Mouse (Mus musculus): ENCODE measurements around the gene Acod1.
A peak's percentile ranks its signal among the peaks of the same experiment; 100 is the strongest.

Acod1 gene

DNA sequence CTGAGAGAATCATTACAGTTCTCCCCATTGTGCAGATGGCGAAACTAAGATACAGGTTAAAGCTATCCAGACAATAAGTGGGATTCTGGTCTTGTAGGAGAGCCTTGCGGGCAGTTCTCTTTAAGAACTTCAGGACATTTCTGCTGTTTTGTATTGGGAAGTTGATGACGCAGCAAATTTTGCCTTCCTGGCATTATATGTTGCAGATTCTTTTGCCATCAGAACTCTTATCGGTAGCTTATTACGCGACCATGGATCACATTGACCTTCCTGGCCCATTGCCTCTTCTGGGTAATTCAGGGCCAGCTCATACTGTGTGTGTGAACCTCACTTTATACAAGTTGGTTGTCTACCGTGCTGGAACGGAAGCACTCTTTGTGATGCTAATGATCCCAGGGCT, 27.0 kb downstream of the Acod1 start:
- DNase-seq, result no peak

DNA sequence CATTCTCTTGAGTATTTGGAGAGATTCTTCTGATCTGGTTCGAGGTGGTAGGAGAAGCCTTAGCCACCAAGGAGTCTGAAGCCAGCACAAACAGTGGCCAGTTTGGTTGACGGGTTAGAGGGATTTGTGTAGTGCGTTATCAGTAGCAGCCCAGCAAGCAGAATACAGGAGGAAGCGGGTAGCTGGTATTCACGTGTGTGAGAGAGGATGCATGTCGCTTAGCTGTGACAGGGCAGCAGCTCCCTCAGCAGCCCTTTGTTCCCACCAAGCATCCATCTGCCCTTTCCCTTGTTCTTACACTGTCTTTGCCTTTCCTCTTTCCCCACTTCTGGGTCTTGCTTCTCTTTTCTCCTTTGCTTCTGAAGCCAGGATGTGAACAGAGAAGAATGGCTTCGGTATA, 28.4 kb downstream of the Acod1 start:
- DNase-seq, result no peak

DNA sequence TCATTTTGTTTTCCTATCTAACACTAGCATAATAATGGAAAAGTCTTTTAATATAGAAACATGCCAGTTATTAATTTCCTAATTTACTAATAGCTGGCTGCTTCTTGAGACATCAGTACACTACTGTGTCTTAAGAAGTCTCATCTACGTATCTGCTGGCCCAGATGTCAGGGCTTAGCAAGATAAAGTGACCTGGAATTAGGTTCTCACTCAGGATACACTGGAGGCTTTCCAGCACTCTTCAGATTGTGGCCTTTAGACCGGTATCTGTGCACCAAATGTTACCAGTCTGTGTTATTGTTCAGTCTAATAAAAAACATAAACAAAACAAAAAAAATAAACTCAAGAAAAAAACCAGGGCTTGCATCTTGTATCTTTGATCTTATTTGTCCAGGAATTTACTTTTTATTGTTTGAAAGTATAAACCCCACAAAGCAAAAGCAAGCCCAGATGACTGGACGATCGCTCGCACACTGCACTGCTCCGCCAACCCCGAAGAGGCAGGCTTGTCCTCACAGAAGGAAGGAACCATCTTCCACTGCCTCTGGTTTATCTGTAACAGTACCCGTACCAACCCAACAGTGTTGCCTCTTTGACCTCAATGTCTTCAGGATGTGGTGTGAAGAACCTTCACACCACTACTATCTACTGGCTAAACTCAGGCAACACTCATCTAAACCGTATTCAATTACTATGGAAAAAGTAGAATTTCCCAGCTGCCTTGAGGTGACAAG, 30.7 kb downstream of the Acod1 start:
- DNase-seq, result no peak

DNA sequence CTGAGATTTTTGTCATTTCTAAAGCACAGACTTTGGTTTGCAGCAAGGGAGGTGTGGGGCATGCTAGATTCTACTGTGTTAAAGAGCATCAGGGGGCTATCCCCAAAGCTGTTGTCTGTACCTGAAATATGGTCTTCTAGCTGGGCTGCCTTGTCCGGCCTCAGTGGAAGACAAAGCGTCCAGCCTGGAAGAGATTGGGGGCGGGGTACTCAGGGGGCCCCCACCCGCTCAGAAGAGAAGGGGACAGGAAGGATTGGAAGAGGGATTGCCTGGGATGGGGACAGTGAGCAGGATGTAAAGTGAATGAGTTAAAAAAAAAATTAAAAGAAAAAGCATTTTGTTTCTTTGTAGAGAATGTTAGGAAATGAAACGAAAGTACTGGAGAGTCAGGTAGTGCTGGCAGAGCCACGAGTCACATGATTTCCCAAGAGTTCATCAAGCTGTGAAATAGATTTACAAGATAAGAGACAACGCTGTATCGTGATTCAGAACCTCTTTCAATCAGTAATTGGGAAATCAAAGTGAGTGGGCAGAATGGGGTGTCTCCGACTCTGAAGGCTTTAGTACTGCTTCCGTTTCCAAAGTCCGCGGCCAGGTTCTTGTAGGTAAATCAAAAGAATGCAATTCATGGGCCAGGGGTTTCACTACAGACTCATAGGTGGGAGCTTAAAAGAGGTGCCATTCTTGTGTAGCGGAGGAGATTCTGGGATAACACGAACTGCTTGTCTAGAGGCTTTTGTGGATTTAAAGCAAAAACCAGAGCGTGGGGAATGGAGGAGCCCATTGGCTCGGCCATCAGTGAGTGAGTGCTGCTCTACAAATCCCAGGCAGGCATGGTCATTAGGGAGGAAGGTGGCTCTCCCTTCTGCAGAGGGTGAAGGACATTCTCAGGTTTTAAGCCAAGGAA, 31.5 kb downstream of the Acod1 start:
- no peak for DNase-seq

DNA sequence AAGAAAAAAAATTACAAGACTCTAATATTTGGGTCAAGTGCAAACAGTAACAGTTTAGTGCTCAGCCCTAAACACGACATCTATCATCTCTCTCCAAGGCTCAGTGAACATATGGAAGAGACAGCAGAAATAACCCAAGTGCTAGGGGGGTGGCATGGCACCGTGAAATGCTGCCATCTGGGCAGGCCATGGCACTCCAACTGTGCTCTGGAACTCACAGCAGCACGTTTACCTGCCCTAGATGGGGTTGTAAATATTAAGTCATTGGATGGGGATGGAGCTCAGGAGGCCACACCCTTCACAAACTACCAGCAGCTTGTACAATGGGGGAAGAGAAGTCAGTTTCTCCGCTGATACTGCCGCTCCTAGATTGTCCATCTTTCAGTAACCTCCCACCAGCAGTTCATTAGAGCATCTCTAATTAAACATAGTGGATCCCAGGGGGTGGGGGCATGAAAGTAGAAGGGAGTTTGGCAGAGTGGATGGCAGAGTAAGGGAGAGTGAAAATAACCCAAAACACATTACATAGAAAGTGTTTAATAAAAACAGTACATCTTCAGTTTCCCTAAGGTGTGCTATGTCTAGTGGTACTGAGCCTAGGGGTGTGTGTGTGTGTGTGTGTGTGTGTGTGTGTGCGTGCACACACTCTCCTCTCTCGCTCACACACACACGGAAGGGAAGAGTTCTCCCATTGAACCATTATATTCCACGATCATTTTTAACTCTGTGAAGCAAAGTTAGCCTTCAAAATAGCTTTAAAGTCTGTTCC, 32.6 kb downstream of the Acod1 start:
- no peak for DNase-seq

DNA sequence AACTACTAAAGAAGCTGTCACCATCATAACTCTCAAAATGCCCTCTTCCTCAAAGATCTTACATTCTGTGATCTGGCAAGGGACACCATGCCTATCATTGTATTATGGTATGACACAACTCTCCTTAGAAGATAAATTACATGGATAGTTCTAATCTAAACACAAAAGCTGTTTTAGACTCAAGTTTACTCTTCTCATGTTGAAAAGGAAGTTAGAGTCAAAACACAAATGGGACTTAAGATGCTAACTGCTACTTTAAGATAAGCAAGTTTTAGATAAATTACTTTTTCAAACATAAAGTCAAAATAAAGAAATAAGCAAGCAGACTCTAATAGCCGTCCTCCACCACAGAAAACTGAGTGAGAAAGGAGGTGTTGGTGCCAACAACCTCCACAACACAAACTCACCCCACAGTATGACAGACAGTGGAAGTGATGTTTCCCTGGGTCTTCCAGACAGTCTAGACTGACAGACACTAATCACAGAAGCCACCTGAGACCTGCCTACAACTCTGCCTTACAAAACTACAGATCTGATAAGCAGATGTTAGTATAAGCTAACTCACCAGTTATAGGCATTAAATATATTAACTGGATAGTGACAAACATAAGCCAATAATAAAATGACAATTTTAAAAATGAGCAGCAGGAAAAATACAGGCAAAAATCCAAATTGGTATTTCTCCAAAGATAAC, 39.2 kb downstream of the Acod1 start:
- no peak for DNase-seq

DNA sequence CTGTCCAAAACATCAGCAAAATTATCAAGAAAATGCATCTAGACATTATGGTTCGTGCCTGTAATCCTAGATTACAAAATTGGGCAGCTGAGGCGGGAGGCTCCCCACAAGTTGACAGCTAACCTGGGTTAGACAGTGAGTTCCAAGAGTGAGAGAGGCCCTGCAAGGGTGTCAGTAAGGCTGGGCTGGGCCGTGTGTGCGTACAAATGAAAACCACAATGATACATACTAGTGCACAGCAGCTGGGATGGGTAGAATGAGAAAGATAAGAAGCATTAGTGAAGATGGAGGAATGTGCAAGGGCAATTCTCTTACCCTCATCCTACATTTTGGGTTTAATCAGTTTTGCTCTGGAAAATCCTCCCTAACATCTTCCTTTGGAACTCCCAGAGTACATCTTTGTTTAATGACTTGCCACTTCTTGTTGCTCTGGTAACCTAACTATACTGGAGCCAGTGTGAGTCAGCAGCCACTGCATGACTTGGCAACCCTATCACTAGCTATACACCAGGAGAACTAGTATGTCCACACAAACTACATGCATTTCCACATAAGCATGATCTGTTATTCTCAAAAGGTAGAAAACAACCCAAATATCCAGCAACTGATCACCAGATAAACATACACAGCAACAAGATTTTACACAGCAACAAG, 40.0 kb downstream of the Acod1 start:
- no peak for DNase-seq

DNA sequence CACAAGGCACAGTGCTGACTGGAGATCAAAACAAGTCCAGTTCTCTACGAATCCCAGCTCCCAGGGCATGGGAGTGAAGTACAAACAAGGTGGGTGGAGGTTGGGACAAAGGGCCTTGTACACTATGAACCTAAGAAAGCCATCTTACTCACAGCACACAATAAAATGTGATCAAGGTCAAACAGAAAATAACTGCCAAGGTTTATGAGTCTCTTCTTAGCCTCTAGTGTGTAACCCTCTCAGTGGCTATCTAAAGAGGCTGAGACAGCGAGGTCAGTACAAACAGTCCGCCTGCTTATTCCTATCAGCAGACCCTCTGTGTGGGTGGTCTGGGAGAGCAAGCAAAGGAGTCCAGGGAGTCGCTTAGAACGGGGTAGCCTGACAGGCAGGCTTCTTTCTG, 41.1 kb downstream of the Acod1 start:
- no peak for DNase-seq

DNA sequence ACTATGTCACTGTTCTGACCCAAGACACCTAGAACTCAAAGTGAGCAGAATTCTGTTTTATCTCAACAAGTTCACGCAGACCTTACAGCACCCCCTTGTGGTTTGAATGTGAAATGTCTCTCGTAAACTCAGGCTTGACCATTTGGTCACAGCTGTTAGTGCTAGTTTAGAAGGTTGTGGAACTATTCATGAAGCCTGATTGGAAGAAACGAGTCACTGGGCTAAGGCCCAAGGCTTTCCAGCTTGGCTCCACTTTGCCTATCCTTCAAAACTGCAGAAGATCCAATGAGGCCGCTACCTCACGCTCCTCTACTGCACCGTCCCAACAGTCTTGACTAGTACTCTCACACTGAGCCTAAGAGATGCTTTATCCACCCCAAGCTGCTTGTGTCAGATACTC, 41.8 kb downstream of the Acod1 start:
- DNase-seq, result peak; percentile 59

DNA sequence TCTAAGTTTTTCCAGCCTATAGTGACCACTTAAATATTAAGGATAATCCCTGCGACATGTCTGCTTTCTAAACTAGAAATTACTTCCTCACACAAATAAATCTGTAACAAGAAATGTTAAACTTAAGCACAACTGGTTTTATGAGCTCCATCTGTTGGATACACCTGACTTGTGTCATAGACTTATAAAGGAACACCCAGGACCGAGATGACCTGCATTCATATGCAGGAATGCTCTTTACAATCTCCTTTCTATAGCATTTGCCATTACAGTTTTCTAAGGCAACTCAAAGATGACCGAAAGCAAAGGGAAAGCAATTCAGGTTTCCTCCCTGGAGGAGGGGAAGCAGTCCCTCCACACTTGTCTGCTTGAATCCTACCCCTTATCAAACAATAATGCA, 46.5 kb downstream of the Acod1 start:
- no peak for DNase-seq

DNA sequence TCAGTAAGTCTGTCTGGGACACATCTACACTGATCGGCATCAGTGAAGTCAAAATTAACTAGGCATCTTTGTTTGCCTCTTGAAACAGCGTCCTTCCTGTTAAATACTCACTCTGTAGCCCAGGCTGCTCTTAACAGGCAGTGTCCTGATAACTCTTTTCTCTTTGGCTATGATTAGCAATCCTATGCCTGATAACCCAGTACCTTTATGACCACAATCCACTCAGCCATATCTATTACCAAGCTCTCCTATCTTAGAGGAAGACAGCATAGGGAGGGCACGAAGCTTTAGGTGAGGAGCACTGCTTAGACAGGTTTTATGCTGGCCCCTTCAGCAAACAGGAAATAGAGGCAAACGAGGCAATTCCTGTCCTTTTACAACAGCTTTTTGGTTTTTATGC, 46.9 kb downstream of the Acod1 start:
- no peak for DNase-seq

DNA sequence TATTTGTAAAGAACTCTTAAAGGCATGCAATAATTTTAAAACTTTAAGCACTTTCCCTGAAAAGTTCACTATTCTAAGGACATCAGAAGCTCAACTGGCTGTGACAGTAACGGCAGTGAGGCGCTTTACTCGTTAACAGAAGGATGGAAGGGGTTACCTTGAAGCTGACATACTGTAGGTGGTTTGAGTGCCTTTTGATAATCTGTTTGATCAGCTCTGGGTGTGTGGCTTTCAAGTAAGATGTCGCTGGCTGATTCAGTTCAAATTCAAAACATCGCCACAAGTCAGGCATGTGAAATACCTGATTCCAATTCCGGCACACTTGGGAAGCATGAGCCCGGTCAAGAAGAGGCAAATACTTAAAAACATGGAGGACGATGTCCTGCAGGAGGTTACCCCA, 48.3 kb downstream of the Acod1 start:
- DNase-seq, result no peak

DNA sequence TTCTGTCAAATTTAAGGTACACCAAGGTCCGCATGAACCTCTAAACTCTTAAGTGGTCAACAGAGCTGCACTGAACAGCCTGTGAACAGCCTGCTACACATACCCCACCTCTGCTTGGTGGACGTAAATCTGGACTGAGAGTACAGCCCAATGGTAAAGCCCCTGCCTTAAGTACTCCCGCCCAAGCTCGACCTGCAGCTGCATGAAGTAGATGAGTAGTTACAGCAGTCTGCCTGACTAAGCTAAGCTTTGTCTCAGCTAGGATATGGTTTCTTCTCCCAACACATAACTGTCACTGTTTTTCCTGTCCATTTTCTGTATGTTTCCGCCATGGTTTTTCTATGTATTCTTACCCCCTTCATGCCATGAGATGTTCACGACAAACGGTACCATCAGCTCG, 49.0 kb downstream of the Acod1 start:
- DNase-seq, result no peak

DNA sequence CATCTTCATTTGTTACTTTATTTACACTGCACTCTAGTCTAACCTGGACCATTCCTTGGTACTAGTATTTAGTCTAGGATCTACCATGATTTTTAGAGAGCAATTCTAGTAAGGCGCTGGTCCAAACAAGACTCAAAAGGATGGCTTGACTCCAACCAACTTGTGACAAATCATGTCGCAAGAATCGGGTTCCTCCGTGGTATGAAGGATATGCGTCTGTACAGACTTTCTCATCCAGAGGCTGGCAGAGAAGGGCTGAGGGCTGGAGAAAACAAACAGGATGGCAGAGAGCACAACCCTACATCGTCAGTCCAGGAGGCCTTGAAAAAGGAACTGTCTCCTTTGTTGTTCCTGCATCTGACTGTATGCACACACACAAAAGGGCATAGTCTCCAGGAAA, 49.8 kb downstream of the Acod1 start:
- no peak for DNase-seq

DNA sequence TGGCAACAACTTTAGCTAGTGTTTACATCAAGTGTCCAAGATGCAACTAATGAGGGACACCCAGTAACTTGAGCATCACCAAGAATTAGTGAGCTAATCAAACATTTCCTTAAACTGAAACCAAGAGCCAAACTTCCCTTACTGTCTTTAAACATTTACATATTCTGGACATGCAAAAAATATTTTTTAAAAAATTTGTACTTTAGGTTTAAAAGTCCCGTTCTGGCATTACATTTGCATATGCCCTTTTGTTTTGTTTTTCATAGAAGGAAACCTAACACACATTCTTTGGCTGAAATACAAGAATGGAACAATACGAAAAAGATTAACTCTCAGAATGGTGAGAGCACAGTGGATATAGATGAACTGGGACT, 51.4 kb downstream of the Acod1 start:
- DNase-seq, result no peak

DNA sequence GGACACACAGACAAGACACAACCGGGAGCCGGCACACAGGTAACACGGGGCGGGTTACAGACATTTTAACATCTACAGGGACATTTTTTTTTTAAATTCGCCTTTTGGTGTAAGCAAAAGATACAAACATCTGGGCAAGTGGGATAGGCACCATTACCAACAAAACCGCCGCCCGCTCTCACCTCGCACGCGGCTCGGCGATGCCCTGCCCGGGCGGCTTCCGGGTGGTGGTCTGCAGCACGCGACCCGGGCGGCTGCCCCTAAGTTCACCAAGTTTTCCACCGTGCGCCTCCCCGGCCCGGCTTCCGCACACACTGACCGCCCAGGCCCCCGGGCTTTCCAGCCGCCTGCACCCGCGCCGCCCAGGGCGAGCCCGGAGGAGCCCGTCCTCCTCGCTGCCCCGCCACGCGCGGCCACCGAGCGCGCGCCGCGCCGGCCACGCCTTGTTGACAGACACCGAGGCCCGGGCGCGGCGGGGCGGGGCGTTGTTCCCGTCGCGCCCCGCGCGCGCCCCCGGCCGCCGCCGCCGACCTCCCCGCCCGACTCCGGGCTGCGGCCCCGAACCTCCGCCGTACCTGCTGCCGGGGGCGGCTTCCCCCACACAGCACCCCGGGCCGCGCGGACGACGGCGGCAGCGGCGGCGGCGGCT, 51.9 kb downstream of the Acod1 start:
- peak; percentile 89 for DNase-seq

DNA sequence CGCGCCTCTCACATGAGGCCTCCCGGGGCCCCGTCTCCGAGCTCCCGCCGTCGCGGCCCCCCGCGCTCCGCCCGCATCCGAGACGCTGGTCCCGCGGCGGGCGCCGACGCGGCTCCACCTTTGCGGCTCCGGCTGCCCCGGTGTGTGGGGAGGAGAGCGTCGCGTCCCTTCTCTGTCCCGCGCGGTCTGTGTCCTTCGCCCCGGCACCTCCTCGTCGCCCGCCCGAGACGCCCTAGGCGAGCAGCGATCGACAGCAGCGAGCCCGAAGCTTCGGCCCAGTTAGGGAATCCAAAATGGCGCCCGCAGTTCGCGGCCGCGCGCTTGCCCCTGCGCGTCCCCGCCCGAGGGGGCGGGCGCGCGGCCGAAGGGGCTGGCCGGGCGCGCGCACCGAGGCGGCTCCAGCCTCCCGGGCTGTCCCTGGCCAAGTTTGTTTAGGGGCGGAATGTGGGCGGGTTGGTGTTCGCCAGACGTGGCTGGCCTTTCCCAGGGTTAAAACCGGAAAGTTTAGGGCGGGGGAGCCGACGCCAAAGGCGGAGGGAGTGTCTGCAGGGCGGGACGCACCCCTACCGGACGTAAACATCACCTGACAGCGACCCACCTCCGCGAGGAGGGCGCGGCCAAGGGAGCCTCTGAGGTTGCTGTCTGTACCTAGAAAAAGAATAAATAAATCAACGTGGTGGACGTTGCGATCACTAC, 52.6 kb downstream of the Acod1 start, which contains the start of gene Fbxl3:
Gene Fbxl3 (minus strand): TSS at position 329 of the 696 bp plus-strand sequence.
- DNase-seq, result peak; percentile 87

DNA sequence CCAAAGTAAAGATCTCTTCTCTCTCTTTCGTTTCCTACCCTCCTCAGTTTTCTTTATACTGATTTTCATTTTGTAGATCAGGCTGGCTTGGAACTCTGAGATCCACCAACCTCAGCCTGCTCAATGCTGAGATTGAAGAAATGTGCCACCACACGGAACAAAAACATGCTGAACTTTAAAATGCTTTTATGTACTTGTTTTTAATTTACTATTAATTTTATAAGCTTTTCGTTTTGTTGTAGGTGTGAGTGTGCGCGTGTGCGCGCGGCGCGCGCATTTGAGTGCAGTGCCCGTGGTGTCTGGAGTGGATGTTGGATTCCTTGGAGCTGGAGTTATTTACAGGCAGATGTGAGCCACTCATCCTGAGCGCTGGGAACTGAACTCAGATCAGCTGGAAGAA, 53.5 kb downstream of the Acod1 start:
- no peak for DNase-seq

DNA sequence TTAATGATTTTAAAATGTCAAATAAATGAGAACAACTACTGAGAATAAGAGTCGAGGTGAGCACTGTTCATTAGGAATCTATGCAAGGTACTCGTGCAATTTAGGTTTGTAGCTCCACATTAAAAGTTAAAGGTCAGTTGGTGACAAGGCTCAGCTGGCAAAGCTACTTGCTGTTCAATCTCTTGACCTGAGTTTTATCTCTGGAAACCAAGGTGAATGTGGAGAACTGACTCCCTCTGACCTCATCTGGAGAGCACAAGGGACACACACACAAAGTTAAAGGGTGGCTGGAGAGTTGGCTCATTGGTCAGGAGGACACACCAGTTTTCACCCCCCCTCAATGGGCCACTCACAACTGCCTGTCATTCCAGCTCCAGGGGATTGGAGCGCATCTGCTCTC, 54.4 kb downstream of the Acod1 start:
- no peak for DNase-seq

DNA sequence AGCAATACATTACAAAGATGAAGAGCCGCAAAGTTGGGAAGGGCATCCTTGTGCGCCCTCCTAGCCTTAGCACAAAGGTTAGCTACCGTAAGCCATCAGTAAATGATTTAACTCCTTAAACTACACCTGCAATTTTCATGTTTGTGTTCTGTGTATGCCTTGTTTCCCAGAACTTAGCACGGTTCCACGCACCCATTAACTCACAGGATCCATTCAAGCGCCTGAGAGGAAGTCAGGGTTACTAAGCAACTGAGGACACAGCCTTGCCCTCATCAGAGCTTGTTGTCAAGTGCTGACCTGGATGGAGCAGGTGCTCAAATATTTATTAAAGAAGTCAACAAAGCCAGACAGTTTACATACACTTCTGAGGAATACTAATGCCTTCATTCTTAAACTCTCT, 55.5 kb downstream of the Acod1 start:
- no peak for DNase-seq

DNA sequence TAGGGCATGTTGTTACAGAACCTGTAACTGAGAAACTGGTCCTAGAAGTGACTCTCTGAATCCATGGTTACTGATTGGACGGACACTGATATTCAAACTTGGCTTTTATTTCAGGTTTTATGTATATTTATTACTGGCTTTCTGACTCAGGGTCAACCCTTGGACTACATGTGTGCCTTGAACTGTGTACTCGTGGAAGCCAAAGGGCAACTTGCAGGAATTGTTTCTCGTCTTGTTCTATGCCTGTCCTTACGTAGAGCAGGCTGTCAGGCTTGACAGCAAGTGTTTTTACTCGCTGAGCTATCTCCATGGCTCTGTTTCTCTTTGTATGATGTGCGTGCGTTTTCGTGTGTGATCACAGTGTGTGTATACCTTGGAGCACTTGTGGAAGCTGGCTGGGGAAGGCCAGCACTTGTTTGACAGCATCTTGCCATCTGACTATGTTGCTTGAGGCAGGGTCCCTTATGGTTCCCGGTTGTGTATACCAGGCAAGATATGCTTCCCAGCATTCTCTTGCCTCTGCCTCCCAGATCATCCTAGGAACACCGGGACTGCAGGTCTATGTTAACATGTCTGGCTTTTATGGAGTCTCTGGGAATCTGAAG, 56.1 kb downstream of the Acod1 start:
- DNase-seq, result no peak
